Mouse (Mus musculus) kidney, embryonic 14.5 days (tissue): ENCODE measurements at regions not wholly inside any gene's neighbourhood (a gene's known extent, or its start where the extent isn't known, plus 50 kb on each side); places are given as distances from the start of the nearest gene placed in this dataset.

ENCODE experiments used
- ATAC-seq: fragments of 200-750 bp; cut with Nextera tagmentation; 2 replicates; pipeline ENCODE4 v1.8.0; 2017; ENCODE audit warnings: moderate number of reproducible peaks, mild to moderate bottlenecking, moderate TSS enrichment, moderate library complexity; ENCODE audit not compliant: low FRiP score, low TSS enrichment
- H3K27ac ChIP-seq: fragments of 300-500 bp; sonication (generic); 2 replicates; pipeline ENCODE4 v1.5.1; 2014; ENCODE audit warnings: low read depth, mild to moderate bottlenecking, low read length, moderate library complexity, mixed read lengths
- H3K27me3 ChIP-seq: fragments of 300-500 bp; sonication (generic); 2 replicates; pipeline ENCODE4 v1.6.1; 2014; ENCODE audit warnings: mild to moderate bottlenecking, low read length; ENCODE audit not compliant: control insufficient read depth, insufficient read depth
- H3K36me3 ChIP-seq: fragments of 300-500 bp; sonication (generic); 2 replicates; pipeline ENCODE4 v1.6.1; 2014; ENCODE audit warnings: low read length, mixed read lengths; ENCODE audit not compliant: control insufficient read depth, insufficient read depth
- H3K4me1 ChIP-seq: fragments of 300-500 bp; sonication (generic); 2 replicates; pipeline ENCODE4 v1.6.1; 2014; ENCODE audit warnings: low read length, mixed read lengths; ENCODE audit not compliant: control insufficient read depth, insufficient read depth
- H3K4me2 ChIP-seq: fragments of 300-500 bp; sonication (generic); replicated peaks from 2 replicates; pipeline ENCODE4 v1.6.1; 2014; ENCODE audit warnings: low read depth, mild to moderate bottlenecking, low read length
- H3K4me3 ChIP-seq: fragments of 300-500 bp; sonication (generic); 2 replicates; pipeline ENCODE4 v1.5.1; 2014; ENCODE audit warnings: mild to moderate bottlenecking, low read length
- H3K9ac ChIP-seq: fragments of 300-500 bp; sonication (generic); 2 replicates; pipeline ENCODE4 v1.6.1; 2014; ENCODE audit warnings: low read depth, mild to moderate bottlenecking, low read length, moderate library complexity
- H3K9me3 ChIP-seq: fragments of 300-500 bp; sonication (generic); 2 replicates; pipeline ENCODE4 v1.6.1; 2016; ENCODE audit warnings: low read length; ENCODE audit not compliant: control insufficient read depth
- WGBS: fragments of 180-500 bp; shearing (Covaris S2); extraction: QIAGEN DNeasy Blood & Tissue Kit; methylation state at CpG from one replicate; pipeline ENCODE4 v1.1.7; 2014; 5-methylcytosine and 5-hydroxymethylcytosine counted together

GRCm38 (mm10) chr12:69016705-69017306, 142.2 kb downstream of the Rps29 start:
- 89% methylated on average over 7 of the region's 7 CpGs for WGBS
- no peak for ATAC-seq
- Histone ChIP-seq H3K4me2 (no peak overlapping the region), H3K9me3 (no peaks in the 10 kb centered on the region), H3K4me3 (no peak overlapping the region), H3K4me1 (no peaks in the 10 kb centered on the region), H3K9ac (no peak overlapping the region), H3K36me3 (no peaks in the 10 kb centered on the region), H3K27ac (no peak overlapping the region), H3K27me3 (no peaks in the 10 kb centered on the region)

- H3K27me3 ChIP-seq = no peaks in the 10 kb centered on the region
- H3K4me3 ChIP-seq = no peak overlapping the region
- no peak overlapping the region for H3K27ac ChIP-seq
- no peak overlapping the region for H3K4me2 ChIP-seq
- no peaks in the 10 kb centered on the region for H3K36me3 ChIP-seq
- no peak overlapping the region for H3K9ac ChIP-seq
- no peaks in the 10 kb centered on the region for H3K4me1 ChIP-seq
- ATAC-seq = no peak
- H3K9me3 ChIP-seq = no peaks in the 10 kb centered on the region
Observed at GRCm38 (mm10) chr12:69005141-69005540, 153.8 kb downstream of the Rps29 start.

- H3K4me1 ChIP-seq = no peaks in the 10 kb centered on the region
- no peak overlapping the region for H3K9ac ChIP-seq
- H3K4me3 ChIP-seq = no peak overlapping the region
- H3K27ac ChIP-seq = no peak overlapping the region
- WGBS = 91% methylated on average over 5 of the region's 5 CpGs
- no peaks in the 10 kb centered on the region for H3K36me3 ChIP-seq
- no peaks in the 10 kb centered on the region for H3K27me3 ChIP-seq
- H3K9me3 ChIP-seq = no peaks in the 10 kb centered on the region
- no peak for ATAC-seq
- H3K4me2 ChIP-seq = no peak overlapping the region
Observed at GRCm38 (mm10) chr12:69002106-69002505, 156.9 kb downstream of the Rps29 start.

- Histone ChIP-seq H3K9ac (no peak overlapping the region), H3K4me1 (no peaks in the 10 kb centered on the region), H3K36me3 (no peaks in the 10 kb centered on the region), H3K27ac (no peak overlapping the region), H3K4me2 (no peak overlapping the region), H3K4me3 (no peak overlapping the region), H3K27me3 (no peaks in the 10 kb centered on the region), H3K9me3 (no peaks in the 10 kb centered on the region)
- no peak for ATAC-seq
- WGBS = 79% methylated on average over 6 of the region's 6 CpGs
Observed at GRCm38 (mm10) chr12:68997259-68997658, 161.7 kb downstream of the Rps29 start.

- no peaks in the 10 kb centered on the region for H3K36me3 ChIP-seq
- no peaks in the 10 kb centered on the region for H3K27me3 ChIP-seq
- no peaks in the 10 kb centered on the region for H3K9me3 ChIP-seq
- no peak overlapping the region for H3K27ac ChIP-seq
- 75% methylated on average over 12 of the region's 12 CpGs for WGBS
- no peak for ATAC-seq
- H3K4me3 ChIP-seq = no peak overlapping the region
- H3K4me2 ChIP-seq = no peak overlapping the region
- H3K4me1 ChIP-seq = no peaks in the 10 kb centered on the region
- no peak overlapping the region for H3K9ac ChIP-seq
Observed at GRCm38 (mm10) chr12:68996740-68997139, 162.2 kb downstream of the Rps29 start.

GRCm38 (mm10) chr12:68980640-68981039, 178.3 kb downstream of the Rps29 start:
- Histone ChIP-seq H3K9me3 (no peaks in the 10 kb centered on the region), H3K36me3 (no peaks in the 10 kb centered on the region), H3K4me1 (no peaks in the 10 kb centered on the region), H3K27ac (no peak overlapping the region), H3K9ac (no peak overlapping the region), H3K4me3 (no peak overlapping the region), H3K27me3 (no peaks in the 10 kb centered on the region), H3K4me2 (no peak overlapping the region)
- no peak for ATAC-seq
- WGBS = 89% methylated on average over 4 of the region's 4 CpGs

GRCm38 (mm10) chr12:68980173-68980572, 178.8 kb downstream of the Rps29 start:
- Histone ChIP-seq H3K4me2 (no peak overlapping the region), H3K4me3 (no peak overlapping the region), H3K36me3 (no peaks in the 10 kb centered on the region), H3K27ac (no peak overlapping the region), H3K4me1 (no peaks in the 10 kb centered on the region), H3K9ac (no peak overlapping the region), H3K27me3 (no peaks in the 10 kb centered on the region), H3K9me3 (no peaks in the 10 kb centered on the region)
- ATAC-seq = no peak
- 73% methylated on average over 4 of the region's 4 CpGs for WGBS

- Histone ChIP-seq H3K4me1 (no peaks in the 10 kb centered on the region), H3K4me3 (no peak overlapping the region), H3K27me3 (no peaks in the 10 kb centered on the region), H3K27ac (no peak overlapping the region), H3K9me3 (no peaks in the 10 kb centered on the region), H3K36me3 (no peaks in the 10 kb centered on the region), H3K9ac (no peak overlapping the region), H3K4me2 (no peak overlapping the region)
- WGBS = 91% methylated on average over 3 of the region's 3 CpGs
- ATAC-seq = no peak
Observed at GRCm38 (mm10) chr12:68979232-68979631, 179.8 kb downstream of the Rps29 start.

- no peak overlapping the region for H3K4me3 ChIP-seq
- H3K27me3 ChIP-seq = no peaks in the 10 kb centered on the region
- no peaks in the 10 kb centered on the region for H3K4me1 ChIP-seq
- H3K9me3 ChIP-seq = no peaks in the 10 kb centered on the region
- H3K36me3 ChIP-seq = no peaks in the 10 kb centered on the region
- no peak overlapping the region for H3K9ac ChIP-seq
- no peak overlapping the region for H3K27ac ChIP-seq
- H3K4me2 ChIP-seq = no peak overlapping the region
- ATAC-seq = no peak
- WGBS = 64% methylated on average over 4 of the region's 4 CpGs
Observed at GRCm38 (mm10) chr12:68977276-68977675, 181.7 kb downstream of the Rps29 start.
